Mouse (Mus musculus): ENCODE measurements at regions not wholly inside any gene's neighbourhood (a gene's known extent, or its start where the extent isn't known, plus 50 kb on each side); places are given as distances from the start of the nearest gene placed in this dataset.

DNA sequence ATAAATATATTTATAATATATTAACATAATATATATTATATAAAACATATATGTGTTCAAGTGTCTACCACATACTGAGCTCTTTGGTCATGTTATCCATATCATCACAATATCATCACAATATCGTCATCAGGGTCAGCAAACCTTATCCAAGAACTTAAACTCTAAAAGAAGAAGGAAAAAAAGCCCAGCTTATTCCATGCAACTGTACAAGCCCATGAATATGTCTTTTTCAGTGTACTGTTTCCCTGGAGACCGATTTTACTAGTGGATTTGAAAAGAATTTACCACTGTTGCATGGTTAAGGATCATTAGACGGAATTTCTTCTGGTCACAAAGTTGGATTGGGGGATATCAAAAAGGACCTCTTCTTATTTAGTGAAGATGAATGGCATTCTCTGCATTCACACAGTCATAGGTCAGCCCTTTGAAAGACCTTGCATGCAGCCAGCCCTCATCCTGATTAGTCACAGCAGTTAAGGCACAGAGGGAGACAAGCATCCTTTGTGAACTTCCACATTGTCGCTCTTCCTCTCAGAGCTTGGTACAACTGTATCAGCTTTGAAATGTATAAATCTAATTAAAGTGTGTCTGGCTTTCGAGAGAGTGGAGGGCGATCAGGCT, 116.3 kb upstream of the Ngf start:
- Histone ChIP-seq H3K9me3 (ENCODE audit: control insufficient read depth, insufficient read depth, low read depth, low read length) (no peaks in the 10 kb centered on the region), H3K4me3 (ENCODE audit: insufficient read depth in 1 of 2, low read depth in 1 of 2, low read length in 2 of 2, poor library complexity in 1 of 2, severe bottlenecking in 1 of 2) (no peak overlapping the region), H3K36me3 (ENCODE audit: control insufficient read depth, insufficient read depth, low read length, poor library complexity, severe bottlenecking) (no peaks in the 10 kb centered on the region), H3K9ac (ENCODE audit: insufficient read depth, low read depth, low read length, poor library complexity, severe bottlenecking) (no peak overlapping the region), H3K4me1 (ENCODE audit: control insufficient read depth in 2 of 2, insufficient read depth in 2 of 2, low read length in 2 of 2, poor library complexity in 1 of 2) (no peaks in the 10 kb centered on the region), H3K27ac (ENCODE audit: insufficient read depth, low read depth, low read length, poor library complexity, severe bottlenecking) (no peak overlapping the region)
- in situ Hi-C loops (cut with MboI; ENCODE audit: low sequenced_read_pairs in 2 of 2, unreplicated experiment in 2 of 2), result no loop called here
- TF ChIP-seq CHD2 (IDR thresholded peaks at IDR 0.05; ENCODE audit: low read depth, low read length), result no peak
- no peak for TF ChIP-seq ZC3H11A (IDR thresholded peaks at IDR 0.05; ENCODE audit: borderline replicate concordance, low read depth, low read length)
- no peak for TF ChIP-seq MAFK (IDR thresholded peaks at IDR 0.05; ENCODE audit: insufficient read depth, low read depth, low read length)
- TF ChIP-seq HCFC1 (IDR thresholded peaks at IDR 0.05; ENCODE audit: borderline replicate concordance, insufficient read depth, low read length), result no peak
- no peak for TF ChIP-seq ZNF384 (IDR thresholded peaks at IDR 0.05; ENCODE audit: low read depth, low read length)
- DNase-seq (ENCODE audit: low read depth, low spot score), result no peak

DNA sequence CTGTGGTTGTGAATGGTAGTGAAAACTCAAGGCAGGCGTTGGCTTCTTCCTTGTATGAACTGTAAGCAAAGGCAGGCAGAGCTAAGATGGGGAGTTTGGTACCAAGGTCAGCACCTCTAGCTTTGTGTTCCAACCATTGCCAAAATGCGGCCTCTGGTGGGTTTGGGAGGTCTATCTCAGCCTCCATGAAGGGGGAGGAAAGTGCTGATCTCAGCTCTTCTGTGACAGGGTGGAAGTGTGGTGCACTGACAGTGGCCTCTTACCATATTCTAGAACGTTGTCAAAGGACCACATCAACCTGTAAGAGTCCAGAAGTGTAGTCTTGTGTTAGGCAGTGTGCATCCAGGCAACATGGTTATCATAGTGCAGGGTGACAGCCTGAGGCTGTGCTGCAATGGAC, 123.6 kb upstream of the Ngf start:
- Histone ChIP-seq H3K27ac (ENCODE audit: insufficient read depth, low read depth, low read length, poor library complexity, severe bottlenecking) (no peak overlapping the region), H3K9me3 (ENCODE audit: control insufficient read depth, insufficient read depth, low read depth, low read length) (no peaks in the 10 kb centered on the region), H3K36me3 (ENCODE audit: control insufficient read depth, insufficient read depth, low read length, poor library complexity, severe bottlenecking) (no peaks in the 10 kb centered on the region), H3K4me3 (ENCODE audit: insufficient read depth in 1 of 2, low read depth in 1 of 2, low read length in 2 of 2, poor library complexity in 1 of 2, severe bottlenecking in 1 of 2) (no peak overlapping the region), H3K4me1 (ENCODE audit: control insufficient read depth in 2 of 2, insufficient read depth in 2 of 2, low read length in 2 of 2, poor library complexity in 1 of 2) (no peaks in the 10 kb centered on the region), H3K9ac (ENCODE audit: insufficient read depth, low read depth, low read length, poor library complexity, severe bottlenecking) (no peak overlapping the region)
- no peak for DNase-seq (ENCODE audit: low read depth, low spot score)
- in situ Hi-C loops (cut with MboI; ENCODE audit: low sequenced_read_pairs in 2 of 2, unreplicated experiment in 2 of 2), result loop anchor here in 1 of 2 experiments (25.0 kb wide), 1 partner anchor 466 kb away; no protein-coding TSS in a partner anchor
- TF ChIP-seq ZC3H11A (IDR thresholded peaks at IDR 0.05; ENCODE audit: borderline replicate concordance, low read depth, low read length), result no peak
- no peak for TF ChIP-seq ZNF384 (IDR thresholded peaks at IDR 0.05; ENCODE audit: low read depth, low read length)
- TF ChIP-seq CHD2 (IDR thresholded peaks at IDR 0.05; ENCODE audit: low read depth, low read length), result no peak
- peak; percentile 67 for TF ChIP-seq MAFK (IDR thresholded peaks at IDR 0.05; ENCODE audit: insufficient read depth, low read depth, low read length)
- TF ChIP-seq HCFC1 (IDR thresholded peaks at IDR 0.05; ENCODE audit: borderline replicate concordance, insufficient read depth, low read length), result no peak

DNA sequence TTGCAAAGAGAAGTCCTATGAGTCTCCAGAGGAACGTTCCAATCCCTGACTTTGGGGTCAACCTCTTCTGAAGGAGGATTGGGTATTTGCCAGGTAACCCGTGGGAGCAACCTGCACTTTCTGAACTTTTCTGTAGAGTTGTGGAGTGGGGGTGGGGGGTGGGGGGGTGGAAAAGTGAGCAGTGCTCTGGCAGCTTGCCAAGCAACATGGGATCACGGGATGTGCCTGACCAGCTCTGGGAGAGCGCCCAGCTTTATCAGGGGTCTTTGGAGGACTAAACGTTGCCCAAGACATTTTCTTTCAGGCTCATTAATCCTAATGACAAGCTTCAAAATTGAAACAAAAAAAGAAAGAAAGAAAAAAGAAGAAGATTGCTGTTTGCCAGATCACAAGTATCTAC, 124.4 kb upstream of the Ngf start:
- H3K27ac ChIP-seq (ENCODE audit: insufficient read depth, low read depth, low read length, poor library complexity, severe bottlenecking), result no peak overlapping the region
- no peaks in the 10 kb centered on the region for H3K36me3 ChIP-seq (ENCODE audit: control insufficient read depth, insufficient read depth, low read length, poor library complexity, severe bottlenecking)
- H3K9me3 ChIP-seq (ENCODE audit: control insufficient read depth, insufficient read depth, low read depth, low read length), result no peaks in the 10 kb centered on the region
- in situ Hi-C loops (cut with MboI; ENCODE audit: low sequenced_read_pairs in 2 of 2, unreplicated experiment in 2 of 2), result loop anchor here in 1 of 2 experiments (25.0 kb wide), 1 partner anchor 467 kb away; no protein-coding TSS in a partner anchor
- H3K4me1 ChIP-seq (ENCODE audit: control insufficient read depth in 2 of 2, insufficient read depth in 2 of 2, low read length in 2 of 2, poor library complexity in 1 of 2), result no peaks in the 10 kb centered on the region
- H3K9ac ChIP-seq (ENCODE audit: insufficient read depth, low read depth, low read length, poor library complexity, severe bottlenecking), result no peak overlapping the region
- H3K4me3 ChIP-seq (ENCODE audit: insufficient read depth in 1 of 2, low read depth in 1 of 2, low read length in 2 of 2, poor library complexity in 1 of 2, severe bottlenecking in 1 of 2), result no peak overlapping the region
- TF ChIP-seq CHD2 (IDR thresholded peaks at IDR 0.05; ENCODE audit: low read depth, low read length) (no peak), HCFC1 (IDR thresholded peaks at IDR 0.05; ENCODE audit: borderline replicate concordance, insufficient read depth, low read length) (no peak), ZC3H11A (IDR thresholded peaks at IDR 0.05; ENCODE audit: borderline replicate concordance, low read depth, low read length) (no peak), MAFK (IDR thresholded peaks at IDR 0.05; ENCODE audit: insufficient read depth, low read depth, low read length) (no peak), ZNF384 (IDR thresholded peaks at IDR 0.05; ENCODE audit: low read depth, low read length) (no peak)
- DNase-seq (ENCODE audit: low read depth, low spot score), result no peak

DNA sequence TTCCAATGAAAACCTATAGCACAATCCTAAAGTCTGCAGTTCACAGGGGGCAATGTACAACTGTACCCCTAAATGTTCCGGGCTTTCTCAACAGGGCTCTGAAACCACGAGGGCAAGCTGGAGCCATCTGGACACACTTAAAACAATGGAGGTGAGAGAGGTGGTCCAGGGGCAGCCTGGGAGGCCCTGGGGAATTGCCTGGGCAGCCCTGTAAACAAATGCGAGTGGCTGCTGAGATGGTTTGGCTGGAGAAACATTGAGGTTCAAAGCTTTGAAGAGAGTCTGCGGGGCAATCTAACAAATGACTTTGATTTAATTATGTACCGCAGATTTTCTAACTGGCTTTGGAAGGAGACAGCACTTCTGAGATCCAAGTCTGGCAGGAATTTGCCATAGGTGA, 129.0 kb upstream of the Ngf start:
- Histone ChIP-seq H3K9me3 (ENCODE audit: control insufficient read depth, insufficient read depth, low read depth, low read length) (no peaks in the 10 kb centered on the region), H3K9ac (ENCODE audit: insufficient read depth, low read depth, low read length, poor library complexity, severe bottlenecking) (no peak overlapping the region), H3K27ac (ENCODE audit: insufficient read depth, low read depth, low read length, poor library complexity, severe bottlenecking) (no peak overlapping the region), H3K4me1 (ENCODE audit: control insufficient read depth in 2 of 2, insufficient read depth in 2 of 2, low read length in 2 of 2, poor library complexity in 1 of 2) (no peaks in the 10 kb centered on the region), H3K4me3 (ENCODE audit: insufficient read depth in 1 of 2, low read depth in 1 of 2, low read length in 2 of 2, poor library complexity in 1 of 2, severe bottlenecking in 1 of 2) (no peak overlapping the region), H3K36me3 (ENCODE audit: control insufficient read depth, insufficient read depth, low read length, poor library complexity, severe bottlenecking) (no peaks in the 10 kb centered on the region)
- in situ Hi-C loops (cut with MboI; ENCODE audit: low sequenced_read_pairs in 2 of 2, unreplicated experiment in 2 of 2), result loop anchor here in 1 of 2 experiments (25.0 kb wide), 1 partner anchor 472 kb away; no protein-coding TSS in a partner anchor
- no peak for DNase-seq (ENCODE audit: low read depth, low spot score)
- TF ChIP-seq MAFK (IDR thresholded peaks at IDR 0.05; ENCODE audit: insufficient read depth, low read depth, low read length), result no peak
- no peak for TF ChIP-seq ZNF384 (IDR thresholded peaks at IDR 0.05; ENCODE audit: low read depth, low read length)
- TF ChIP-seq ZC3H11A (IDR thresholded peaks at IDR 0.05; ENCODE audit: borderline replicate concordance, low read depth, low read length), result no peak
- TF ChIP-seq HCFC1 (IDR thresholded peaks at IDR 0.05; ENCODE audit: borderline replicate concordance, insufficient read depth, low read length), result no peak
- TF ChIP-seq CHD2 (IDR thresholded peaks at IDR 0.05; ENCODE audit: low read depth, low read length), result no peak

Data from ES-E14 (cell line).